Mouse (Mus musculus) erythroblast, embryonic 14.5 days (primary cell): ENCODE data around the gene Ap5b1. TPM values are rescaled to one million over a fixed set of nuclear protein-coding genes. Genes with fewer than 3 reads are reported as not detected.

Experiments used
- H3K27me3 ChIP-seq: 2 replicates; pipeline ENCODE4 v1.6.1; 2012; ENCODE audit warnings: inconsistent platforms; ENCODE audit not compliant: control insufficient read depth
- H3K36me3 ChIP-seq: 2 replicates; pipeline ENCODE4 v1.6.1; 2012; ENCODE audit warnings: mild to moderate bottlenecking, inconsistent platforms; ENCODE audit not compliant: control insufficient read depth
- H3K4me1 ChIP-seq: 2 replicates; pipeline ENCODE4 v1.6.1; 2012; ENCODE audit warnings: inconsistent platforms; ENCODE audit not compliant: control insufficient read depth
- H3K4me3 ChIP-seq: replicated peaks from 2 replicates; pipeline ENCODE3; 2012; ENCODE audit warnings: moderate library complexity, mild to moderate bottlenecking, inconsistent platforms
- H3K9me3 ChIP-seq: 2 replicates; pipeline ENCODE4 v1.6.1; 2012; ENCODE audit warnings: low read length, inconsistent platforms, mixed read lengths; ENCODE audit not compliant: control insufficient read depth
- GATA1 ChIP-seq: IDR thresholded peaks from 2 replicates; pipeline ENCODE4 v1.6.1; 2012; ENCODE audit warnings: low read length, inconsistent platforms, mixed read lengths
- TAL1 ChIP-seq: IDR thresholded peaks from 3 replicates; pipeline ENCODE4 v1.6.1; 2012; ENCODE audit warnings: low read length, inconsistent platforms, mixed read lengths
- polyA plus RNA-seq: library from polyadenylated mRNA; stranded (reverse); fragments of >175 nt; gene quantifications from 2 replicates; pipeline ENCODE4 v1.2.3, GENCODE M21; 2012

Ap5b1 gene
- polyA plus RNA-seq, 1 experiment = 0.20 TPM

DNA sequence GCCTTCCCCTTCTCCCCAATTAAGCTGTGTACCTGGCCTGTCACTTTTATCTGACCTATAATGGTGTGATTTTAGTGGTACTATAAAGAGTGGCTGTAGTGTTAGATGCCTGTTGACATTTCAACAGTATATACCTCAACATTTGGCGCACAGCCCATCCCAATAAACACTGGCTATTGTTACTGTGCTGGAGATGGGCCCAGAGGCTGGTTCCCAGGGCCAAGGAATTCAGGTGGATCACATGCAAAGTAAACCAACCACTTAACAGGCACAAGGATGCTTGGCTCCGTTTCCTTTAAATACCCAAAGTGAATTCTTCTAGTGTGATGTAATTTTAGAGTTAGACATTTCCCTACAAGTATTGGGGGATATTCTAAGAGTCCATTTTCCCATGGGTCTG is 47.1 kb downstream of the Ap5b1 start:
- Histone ChIP-seq H3K36me3 (no peaks in the 10 kb centered on the region; the same call in 1 of the 2 replicates), H3K27me3 (no peaks in the 10 kb centered on the region), H3K4me1 (peaks cover 37% of the 10 kb centered on the region), H3K4me3 (no peak overlapping the region), H3K9me3 (no peaks in the 10 kb centered on the region)
- no peak for TF ChIP-seq GATA1
- no peak for TF ChIP-seq TAL1

DNA sequence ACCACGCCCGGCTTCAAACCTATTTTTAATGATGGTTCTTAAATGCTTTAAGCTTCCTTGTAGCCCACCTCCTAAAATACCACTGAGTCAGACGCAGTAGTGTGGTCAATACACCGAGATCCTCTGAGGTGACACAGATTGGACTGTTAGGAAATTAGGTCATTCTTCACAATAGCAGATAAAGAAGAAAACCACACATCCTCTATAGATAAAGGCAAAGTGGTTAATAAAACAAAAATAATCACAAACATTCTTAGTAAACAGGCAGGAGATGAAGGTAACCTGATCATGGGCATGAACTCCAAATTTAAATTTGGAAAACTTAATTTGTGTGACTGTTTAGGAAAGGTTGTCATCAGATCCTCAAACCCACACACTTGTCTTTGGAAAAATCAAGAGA is 52.2 kb downstream of the Ap5b1 start:
- H3K27me3 ChIP-seq = peaks cover 5% of the 10 kb centered on the region; the same call in 1 of the 2 replicates
- no peak overlapping the region for H3K4me3 ChIP-seq
- H3K36me3 ChIP-seq = no peaks in the 10 kb centered on the region
- H3K9me3 ChIP-seq = no peaks in the 10 kb centered on the region
- H3K4me1 ChIP-seq = no peaks in the 10 kb centered on the region
- TF ChIP-seq GATA1 = no peak
- TF ChIP-seq TAL1 = no peak

Other genes starting within 250 kb of the Ap5b1 start
- gene Catsper1, start 232.3 kb upstream of the Ap5b1 start, polyA plus RNA-seq = not detected in 2 replicates
- not detected in 2 replicates for gene Cst6, start 218.5 kb upstream of the Ap5b1 start, polyA plus RNA-seq
- gene Eif1ad, start 201.3 kb upstream of the Ap5b1 start, polyA plus RNA-seq = 4.6 and 4.7 TPM in 2 replicates
- 15.6 and 21.7 TPM in 2 replicates for gene Banf1, start 200.9 kb upstream of the Ap5b1 start, polyA plus RNA-seq
- gene Sart1, start 179.3 kb upstream of the Ap5b1 start, polyA plus RNA-seq = 15.8 and 17.4 TPM in 2 replicates
- not detected in 2 replicates for gene Tsga10ip, start 165.5 kb upstream of the Ap5b1 start, polyA plus RNA-seq
- 25.1 and 29.2 TPM in 2 replicates for gene Drap1, start 143.0 kb upstream of the Ap5b1 start, polyA plus RNA-seq
- 3.1 and 3.7 TPM in 2 replicates for gene AI837181, start 142.9 kb upstream of the Ap5b1 start, polyA plus RNA-seq
- 0.12 and 0.18 TPM in 2 replicates for gene Fosl1, start 120.5 kb upstream of the Ap5b1 start, polyA plus RNA-seq
- gene Ccdc85b, start 110.1 kb upstream of the Ap5b1 start, polyA plus RNA-seq = 0.54 and 0.57 TPM in 2 replicates
- gene Fibp, start 107.4 kb upstream of the Ap5b1 start, polyA plus RNA-seq = 2.4 and 11.7 TPM in 2 replicates
- gene Ctsw, start 99.5 kb upstream of the Ap5b1 start, polyA plus RNA-seq = not detected in 2 replicates
- 0.03 and 0.04 TPM in 2 replicates for gene Efemp2, start 94.1 kb upstream of the Ap5b1 start, polyA plus RNA-seq
- 5.2 and 9.4 TPM in 2 replicates for gene Mus81, start 79.6 kb upstream of the Ap5b1 start, polyA plus RNA-seq
- 151 and 164 TPM in 2 replicates for gene Cfl1, start 77.6 kb upstream of the Ap5b1 start, polyA plus RNA-seq
- gene 1700020D05Rik, start 64.2 kb upstream of the Ap5b1 start, polyA plus RNA-seq = 0.10 and 0.18 TPM in 2 replicates
- gene Snx32, start 57.5 kb upstream of the Ap5b1 start, polyA plus RNA-seq = 1.3 and 1.5 TPM in 2 replicates
- 0.01 TPM in 2 replicates for gene Ovol1, start 7.4 kb upstream of the Ap5b1 start, polyA plus RNA-seq
- gene Rnaseh2c, start 33.8 kb downstream of the Ap5b1 start, polyA plus RNA-seq = 82.8 and 90.8 TPM in 2 replicates
- 6.0 and 7.0 TPM in 2 replicates for gene Kat5, start 42.2 kb downstream of the Ap5b1 start, polyA plus RNA-seq
- 4.1 and 6.0 TPM in 2 replicates for gene Rela, start 69.5 kb downstream of the Ap5b1 start, polyA plus RNA-seq
- gene Sipa1, start 95.7 kb downstream of the Ap5b1 start, polyA plus RNA-seq = 63.2 and 69.8 TPM in 2 replicates
- gene Map3k11, start 120.7 kb downstream of the Ap5b1 start, polyA plus RNA-seq = 18.5 and 20.2 TPM in 2 replicates
- gene Pcnx3, start 120.9 kb downstream of the Ap5b1 start, polyA plus RNA-seq = 43.8 and 46.7 TPM in 2 replicates
- 0.04 and 0.06 TPM in 2 replicates for gene Kcnk7, start 136.3 kb downstream of the Ap5b1 start, polyA plus RNA-seq
- 88.4 and 106 TPM in 2 replicates for gene Ehbp1l1, start 158.3 kb downstream of the Ap5b1 start, polyA plus RNA-seq
- gene Fam89b, start 161.6 kb downstream of the Ap5b1 start, polyA plus RNA-seq = 33.0 and 41.0 TPM in 2 replicates
- gene Ltbp3, start 172.9 kb downstream of the Ap5b1 start, polyA plus RNA-seq = 0.06 and 0.09 TPM in 2 replicates
- gene Scyl1, start 203.4 kb downstream of the Ap5b1 start, polyA plus RNA-seq = 8.2 TPM in 2 replicates